Mouse (Mus musculus) stomach, embryonic 15.5 days (tissue): Measurements from ENCODE around the gene Socs1. TPM values are rescaled to one million over a fixed set of nuclear protein-coding genes. Genes with fewer than 3 reads are reported as not detected.

Experiments used
- ATAC-seq: fragments of 200-750 bp; cut with Nextera tagmentation; 2 replicates; pipeline ENCODE4 v1.8.0; 2017; ENCODE audit warnings: low read depth, moderate number of reproducible peaks, moderate TSS enrichment; ENCODE audit not compliant: insufficient read depth, low FRiP score
- H3K27ac ChIP-seq: fragments of 300-500 bp; sonication (generic); 2 replicates; pipeline ENCODE4 v1.5.1; 2015; ENCODE audit warnings: mild to moderate bottlenecking, inconsistent platforms
- H3K27me3 ChIP-seq: fragments of 300-500 bp; sonication (generic); replicated peaks from 2 replicates; pipeline ENCODE4 v1.6.1; 2015; ENCODE audit warnings: inconsistent platforms
- H3K36me3 ChIP-seq: fragments of 300-500 bp; sonication (generic); 2 replicates; pipeline ENCODE4 v1.6.1; 2015; ENCODE audit warnings: inconsistent platforms
- H3K4me1 ChIP-seq: fragments of 300-500 bp; sonication (generic); 2 replicates; pipeline ENCODE4 v1.6.1; 2015; ENCODE audit warnings: inconsistent platforms
- H3K4me2 ChIP-seq: fragments of 300-500 bp; sonication (generic); 2 replicates; pipeline ENCODE4 v1.6.1; 2015; ENCODE audit warnings: mild to moderate bottlenecking, inconsistent platforms
- H3K4me3 ChIP-seq: fragments of 300-500 bp; sonication (generic); replicated peaks from 2 replicates; pipeline ENCODE4 v1.5.1; 2015; ENCODE audit warnings: inconsistent platforms
- H3K9ac ChIP-seq: fragments of 300-500 bp; sonication (generic); 2 replicates; pipeline ENCODE4 v1.6.1; 2015; ENCODE audit warnings: inconsistent platforms
- H3K9me3 ChIP-seq: fragments of 300-500 bp; sonication (generic); 2 replicates; pipeline ENCODE4 v1.6.1; 2016; ENCODE audit warnings: inconsistent platforms
- WGBS: fragments of 180-500 bp; shearing (Covaris S2); methylation state at CpG from one replicate; pipeline ENCODE4 v1.1.7; 2015; 5-methylcytosine and 5-hydroxymethylcytosine counted together
- polyA plus RNA-seq: library from polyadenylated mRNA; unstranded; fragments of >200 nt; fragmentation: Nextera tagmentation; extraction: Ambion mirVana; gene quantifications from 2 replicates; pipeline ENCODE4 v1.2.1, GENCODE M21; 2015

Socs1 gene
- polyA plus RNA-seq, 1 experiment from 2014 or later = 10.2 TPM

DNA sequence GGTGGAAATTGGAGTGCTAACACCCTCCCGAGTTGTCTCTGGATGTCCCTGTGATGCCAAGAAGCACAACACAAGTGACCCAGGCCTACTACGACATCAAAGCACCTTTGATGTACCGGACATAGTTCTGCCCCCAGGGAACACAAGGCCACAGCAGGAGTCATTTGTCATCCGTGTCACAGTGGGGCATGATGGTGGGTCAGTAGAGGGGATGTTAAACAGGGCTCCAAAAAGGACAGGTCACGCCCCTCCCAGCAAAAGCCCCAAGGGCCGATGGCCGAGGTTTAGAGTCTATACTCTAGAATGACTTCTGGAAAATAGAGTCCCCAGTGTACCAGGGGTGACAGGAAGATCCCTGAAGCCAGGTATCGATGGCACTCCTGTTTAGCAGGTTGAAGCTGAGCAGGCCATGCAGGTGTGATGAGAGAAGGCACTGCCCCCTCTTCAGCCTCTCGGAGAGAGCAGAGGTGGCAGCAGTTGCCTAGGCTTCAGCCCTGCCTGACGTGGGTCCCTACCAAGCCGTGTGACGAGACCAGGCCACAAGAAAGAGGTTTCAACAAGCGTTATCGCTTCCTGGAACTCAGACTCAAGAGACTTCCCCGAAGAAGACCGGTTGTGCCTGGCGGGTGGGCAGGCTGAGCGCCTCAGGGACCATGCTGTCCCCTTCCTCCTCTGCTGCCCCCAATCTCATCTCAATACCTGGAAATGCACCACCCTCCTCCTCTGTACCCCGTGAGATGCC, 13.4 kb downstream of the Socs1 start:
- no peak overlapping the region for H3K4me2 ChIP-seq
- no peak overlapping the region; the same call in 1 of the 2 replicates for H3K27ac ChIP-seq
- 66% methylated on average over 19 of the region's 19 CpGs for WGBS
- H3K9ac ChIP-seq = no peak overlapping the region
- no peak overlapping the region for H3K4me3 ChIP-seq
- no peaks in the 10 kb centered on the region for H3K36me3 ChIP-seq
- no peaks in the 10 kb centered on the region for H3K9me3 ChIP-seq
- peaks cover 10% of the 10 kb centered on the region; the same call in 1 of the 2 replicates for H3K4me1 ChIP-seq
- no peak for ATAC-seq
- no peaks in the 10 kb centered on the region for H3K27me3 ChIP-seq

DNA sequence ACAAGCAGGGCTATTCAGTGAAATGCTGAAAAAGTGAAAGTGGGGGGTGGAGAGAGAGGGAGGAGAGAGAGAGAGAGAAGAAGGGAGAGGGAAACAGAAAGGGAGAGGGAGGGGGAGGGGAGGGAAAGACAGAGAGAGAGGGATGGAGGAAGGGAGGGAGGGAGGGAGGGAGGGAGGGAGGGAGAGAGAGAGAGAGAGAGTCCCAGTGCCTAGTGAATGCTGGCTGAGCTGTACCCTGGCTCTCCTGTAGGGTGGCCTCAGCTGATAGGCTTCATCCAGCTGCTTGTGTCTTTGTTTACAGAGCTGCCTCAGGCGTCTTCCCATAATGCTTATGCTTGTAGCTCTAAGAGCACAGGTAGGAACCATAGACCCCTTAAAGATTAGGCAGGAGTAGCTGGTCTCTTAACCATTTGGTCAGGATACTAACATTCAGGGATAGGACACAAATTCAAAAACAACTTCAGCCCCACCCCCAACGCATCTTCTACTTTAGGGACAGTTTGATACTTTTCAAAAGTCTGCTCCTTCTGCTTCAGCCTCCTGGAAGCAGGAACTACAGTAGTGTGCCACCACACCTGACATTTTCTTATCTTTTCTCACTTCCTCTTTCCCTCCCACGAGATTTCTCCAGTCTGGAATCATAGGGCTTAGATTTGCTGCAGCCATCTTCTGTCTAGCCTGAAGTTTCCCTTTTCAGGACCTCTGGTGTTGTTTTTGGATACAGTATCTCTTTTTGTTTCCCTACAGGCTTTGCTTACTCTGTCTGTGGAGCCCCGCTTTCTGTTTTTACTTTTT, 14.6 kb downstream of the Socs1 start:
- peak; percentile 59; the same call in 1 of the 2 replicates for ATAC-seq
- Histone ChIP-seq H3K4me3 (no peak overlapping the region), H3K4me1 (peaks cover 10% of the 10 kb centered on the region; the same call in 1 of the 2 replicates), H3K9ac (no peak overlapping the region), H3K27me3 (no peaks in the 10 kb centered on the region), H3K4me2 (no peak overlapping the region), H3K27ac (peak overlapping the region; percentile 23; the same call in 1 of the 2 replicates), H3K9me3 (no peaks in the 10 kb centered on the region), H3K36me3 (no peaks in the 10 kb centered on the region)
- WGBS = 39% methylated on average over 4 of the region's 4 CpGs

DNA sequence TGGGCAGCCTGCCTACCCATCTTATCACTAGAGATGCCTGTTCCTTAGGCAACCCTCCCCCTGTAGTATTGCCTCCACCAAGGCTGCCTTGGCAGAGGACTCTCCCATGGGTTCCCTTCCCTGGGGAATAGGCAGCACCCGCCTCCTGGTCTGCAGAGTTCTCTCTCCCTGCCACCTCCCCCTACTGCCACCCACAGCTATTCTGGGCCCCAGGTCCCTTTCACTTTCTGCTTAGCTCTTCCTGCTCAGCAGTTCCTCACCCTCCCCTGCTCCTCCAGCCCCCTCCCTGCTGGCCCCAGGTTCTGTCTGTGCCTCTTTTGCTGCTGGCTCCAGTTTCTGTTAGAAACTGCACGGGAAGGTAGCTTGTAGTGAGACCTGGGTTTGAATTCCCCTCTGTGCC, 15.7 kb downstream of the Socs1 start:
- no peaks in the 10 kb centered on the region for H3K36me3 ChIP-seq
- no peak overlapping the region for H3K4me3 ChIP-seq
- WGBS = 56% methylated on average over 2 of the region's 2 CpGs
- H3K9me3 ChIP-seq = no peaks in the 10 kb centered on the region
- no peak overlapping the region for H3K9ac ChIP-seq
- ATAC-seq = no peak
- H3K4me1 ChIP-seq = peaks cover 10% of the 10 kb centered on the region; the same call in 1 of the 2 replicates
- no peaks in the 10 kb centered on the region for H3K27me3 ChIP-seq
- no peak overlapping the region for H3K27ac ChIP-seq
- no peak overlapping the region for H3K4me2 ChIP-seq

DNA sequence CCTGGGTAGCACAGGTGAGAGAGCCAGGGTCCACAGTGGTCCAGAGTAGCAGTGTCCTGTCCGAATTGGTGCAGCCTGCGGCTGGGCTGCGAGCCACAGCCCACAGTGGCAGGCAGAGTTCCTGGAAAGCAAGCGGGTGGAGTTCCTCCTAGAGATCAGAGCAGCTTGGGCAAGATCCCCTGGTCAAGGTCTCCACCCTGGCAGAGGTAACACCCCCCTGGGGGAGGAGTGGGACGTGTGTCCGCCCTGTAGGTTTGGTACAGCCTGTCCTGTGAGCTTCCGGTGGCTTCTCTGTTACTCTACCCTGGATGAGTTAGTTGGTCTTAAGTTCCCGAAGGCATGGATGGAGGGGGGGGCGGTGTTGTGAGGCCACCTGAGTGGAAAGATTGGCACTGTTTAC, 16.5 kb downstream of the Socs1 start:
- no peak for ATAC-seq
- peaks cover 13% of the 10 kb centered on the region for H3K4me1 ChIP-seq
- H3K4me2 ChIP-seq = no peak overlapping the region
- 40% methylated on average over 9 of the region's 9 CpGs for WGBS
- H3K27ac ChIP-seq = no peak overlapping the region
- H3K4me3 ChIP-seq = no peak overlapping the region
- H3K9ac ChIP-seq = no peak overlapping the region
- no peaks in the 10 kb centered on the region for H3K36me3 ChIP-seq
- H3K27me3 ChIP-seq = no peaks in the 10 kb centered on the region
- H3K9me3 ChIP-seq = no peaks in the 10 kb centered on the region

DNA sequence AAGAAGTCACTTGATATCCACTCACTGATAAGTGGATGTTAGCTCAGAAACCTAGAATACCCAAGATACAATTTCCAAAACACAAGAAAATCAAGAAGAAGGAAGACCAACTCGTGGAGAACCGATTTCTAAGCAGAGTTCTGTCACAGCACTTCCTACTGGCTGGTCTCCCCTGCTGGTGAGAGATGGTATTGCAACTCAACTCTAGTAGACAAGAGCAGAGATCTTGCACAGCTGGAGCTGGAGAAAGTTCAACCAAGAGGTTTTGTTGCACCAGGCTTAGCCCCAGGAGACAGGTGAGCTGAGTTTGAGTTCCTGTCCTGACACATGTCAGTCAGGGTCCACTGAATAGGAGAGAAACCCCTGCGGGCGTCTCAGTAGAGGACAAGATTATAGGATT, 18.2 kb downstream of the Socs1 start:
- Histone ChIP-seq H3K9ac (no peak overlapping the region), H3K27ac (no peak overlapping the region), H3K4me3 (no peak overlapping the region), H3K4me2 (no peak overlapping the region), H3K9me3 (no peaks in the 10 kb centered on the region), H3K36me3 (no peaks in the 10 kb centered on the region), H3K27me3 (no peaks in the 10 kb centered on the region), H3K4me1 (peaks cover 16% of the 10 kb centered on the region)
- 47% methylated on average over 4 of the region's 4 CpGs for WGBS
- ATAC-seq = no peak

DNA sequence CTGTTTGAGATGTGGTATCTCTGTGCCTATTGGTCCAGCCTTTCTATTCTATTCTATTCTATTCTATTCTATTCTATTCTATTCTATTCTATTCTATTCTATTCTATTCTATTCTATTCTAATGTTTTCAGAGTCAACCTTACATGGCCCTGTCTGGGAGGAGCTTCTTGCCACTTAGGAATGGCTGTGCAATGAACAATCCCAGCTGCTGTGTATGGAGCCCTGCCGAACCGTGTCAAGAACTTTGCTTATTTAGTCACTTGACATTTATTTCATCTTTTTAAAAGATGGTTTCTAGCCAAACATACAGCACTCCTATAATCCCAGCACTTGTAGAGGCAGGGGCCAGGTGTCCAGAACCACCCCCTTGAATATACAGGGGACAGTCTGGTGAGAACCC, 21.0 kb downstream of the Socs1 start:
- Histone ChIP-seq H3K27ac (no peak overlapping the region), H3K36me3 (no peaks in the 10 kb centered on the region), H3K27me3 (no peaks in the 10 kb centered on the region), H3K9ac (no peak overlapping the region), H3K4me3 (no peak overlapping the region), H3K9me3 (no peaks in the 10 kb centered on the region), H3K4me1 (peaks cover 12% of the 10 kb centered on the region), H3K4me2 (no peak overlapping the region)
- 19% methylated on average over 2 of the region's 2 CpGs for WGBS
- ATAC-seq = no peak

DNA sequence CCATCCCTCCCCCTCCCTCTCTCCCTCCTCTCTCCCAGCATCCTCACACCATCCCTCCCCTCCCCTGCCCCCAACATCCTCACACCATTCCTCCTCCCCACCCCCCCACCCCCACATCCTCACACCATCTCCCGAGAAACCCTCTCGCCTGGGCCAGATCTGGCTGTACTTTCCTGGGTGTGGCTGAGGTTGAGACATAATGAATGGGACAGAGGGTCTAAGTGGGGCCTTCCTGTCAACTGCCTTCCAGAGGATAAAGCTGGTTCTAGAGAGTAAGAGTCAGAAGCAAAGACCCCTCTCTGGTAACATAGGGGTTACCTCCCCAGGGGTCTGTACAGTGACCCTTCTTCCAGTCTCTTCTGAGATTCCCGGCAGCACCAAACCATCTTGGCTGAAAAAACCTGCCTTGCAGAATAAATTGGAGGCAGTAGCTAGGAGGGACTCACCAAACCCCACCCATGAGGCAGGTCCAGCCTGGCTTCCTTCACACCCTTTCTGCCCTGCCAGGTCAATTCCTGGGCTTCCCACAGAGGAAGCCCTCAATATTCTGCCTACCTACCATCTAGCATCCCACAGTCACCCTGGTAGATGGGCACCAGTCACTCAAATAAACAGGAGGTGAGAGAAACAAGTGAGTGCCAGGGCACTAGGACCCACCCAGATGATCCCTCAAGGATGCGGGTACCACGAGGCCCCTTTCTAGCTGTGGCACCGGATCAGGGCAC, 21.6 kb downstream of the Socs1 start:
- Histone ChIP-seq H3K4me1 (peaks cover 9% of the 10 kb centered on the region), H3K9me3 (no peaks in the 10 kb centered on the region), H3K4me2 (no peak overlapping the region), H3K27ac (no peak overlapping the region), H3K27me3 (no peaks in the 10 kb centered on the region), H3K36me3 (no peaks in the 10 kb centered on the region), H3K4me3 (no peak overlapping the region), H3K9ac (no peak overlapping the region)
- 51% methylated on average over 6 of the region's 6 CpGs for WGBS
- ATAC-seq = no peak

DNA sequence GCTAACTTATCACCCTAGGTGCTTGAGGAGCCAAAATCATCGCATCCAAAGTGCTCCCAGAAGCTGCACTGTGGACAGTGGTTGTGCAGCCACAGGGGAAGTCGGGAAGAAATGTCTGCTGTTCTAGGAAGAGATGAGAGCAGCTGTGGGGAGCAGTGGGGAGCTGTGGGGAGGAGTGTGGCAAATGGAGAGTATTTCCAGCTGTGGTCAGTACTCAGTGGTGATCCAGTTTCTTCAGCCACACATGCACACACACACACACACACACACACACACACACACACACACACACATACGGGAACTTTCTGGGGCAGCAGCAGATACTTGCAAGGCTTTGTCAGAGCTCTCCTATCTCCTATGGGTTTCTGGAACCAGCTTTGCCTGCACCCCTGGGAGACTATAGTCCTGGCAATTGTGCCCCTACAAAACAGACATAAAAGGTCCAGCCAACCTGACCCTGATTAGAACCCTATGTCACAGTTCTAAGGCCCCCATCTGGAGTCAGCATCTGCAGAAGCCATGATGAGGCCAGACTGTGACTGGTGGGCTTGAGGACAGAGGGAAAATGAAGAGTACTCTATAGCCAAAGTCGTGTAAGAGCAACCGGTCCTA, 22.7 kb downstream of the Socs1 start:
- 61% methylated on average over 5 of the region's 5 CpGs for WGBS
- no peaks in the 10 kb centered on the region for H3K36me3 ChIP-seq

DNA sequence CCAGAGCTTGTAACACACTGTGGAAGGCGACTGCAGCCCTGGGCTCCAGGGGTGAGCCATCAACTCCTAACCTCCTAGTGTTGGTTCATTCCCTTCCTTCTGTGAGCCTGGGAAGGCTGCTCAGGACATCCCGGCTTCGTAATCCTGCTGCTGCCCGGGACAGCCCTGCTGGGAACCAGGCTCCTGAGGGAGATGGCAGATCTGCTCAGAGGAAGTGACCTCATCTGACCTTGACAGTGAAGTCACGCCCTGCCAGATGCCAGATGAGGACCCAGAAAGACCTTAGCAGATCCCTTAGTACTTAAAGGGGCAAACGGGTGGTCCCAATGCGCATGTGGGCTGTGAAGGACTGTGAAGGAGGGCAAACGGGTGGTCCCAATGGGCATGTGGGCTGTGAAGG, 24.2 kb downstream of the Socs1 start:
- Histone ChIP-seq H3K36me3 (no peaks in the 10 kb centered on the region), H3K27me3 (no peaks in the 10 kb centered on the region), H3K9ac (no peak overlapping the region), H3K4me3 (no peak overlapping the region), H3K27ac (no peak overlapping the region), H3K4me1 (peaks cover 9% of the 10 kb centered on the region), H3K4me2 (no peak overlapping the region), H3K9me3 (no peaks in the 10 kb centered on the region)
- WGBS = 73% methylated on average over 8 of the region's 8 CpGs
- ATAC-seq = no peak

More for the DNA sequence above, 22.7 kb downstream of the Socs1 start:
- no peak for ATAC-seq
- Histone ChIP-seq H3K27me3 (no peaks in the 10 kb centered on the region), H3K9me3 (no peaks in the 10 kb centered on the region), H3K4me2 (no peak overlapping the region), H3K4me1 (peaks cover 9% of the 10 kb centered on the region), H3K9ac (no peak overlapping the region), H3K4me3 (no peak overlapping the region), H3K27ac (no peak overlapping the region)

DNA sequence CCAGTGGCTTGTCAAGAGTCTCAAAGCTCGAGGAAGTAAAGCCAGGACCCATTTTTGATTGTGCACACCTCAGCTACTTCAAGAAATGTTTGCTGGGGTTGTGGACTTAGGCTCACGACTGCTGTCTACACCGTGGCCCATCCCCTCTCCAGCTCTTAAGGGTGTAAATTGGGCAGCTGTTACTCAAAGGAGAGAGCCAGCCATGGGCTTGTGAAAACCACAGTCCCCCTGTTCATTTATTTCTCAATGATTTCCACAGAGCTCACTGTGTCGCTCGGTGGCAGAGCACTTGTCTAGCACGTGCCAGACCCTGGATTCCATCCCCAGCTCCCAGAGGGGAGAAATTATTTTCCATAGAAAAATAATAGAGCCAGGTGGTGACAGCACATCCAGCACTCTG, 29.2 kb downstream of the Socs1 start:
- no peaks in the 10 kb centered on the region for H3K27me3 ChIP-seq
- no peak overlapping the region for H3K27ac ChIP-seq
- 0 out of 2 replicates have a peak, but pooled peaks cover 2% of the 10 kb centered on the region for H3K4me1 ChIP-seq
- no peaks in the 10 kb centered on the region for H3K9me3 ChIP-seq
- H3K36me3 ChIP-seq = no peaks in the 10 kb centered on the region
- no peak for ATAC-seq
- H3K9ac ChIP-seq = no peak overlapping the region
- H3K4me3 ChIP-seq = no peak overlapping the region
- H3K4me2 ChIP-seq = no peak overlapping the region
- WGBS = 56% methylated on average over 6 of the region's 6 CpGs

DNA sequence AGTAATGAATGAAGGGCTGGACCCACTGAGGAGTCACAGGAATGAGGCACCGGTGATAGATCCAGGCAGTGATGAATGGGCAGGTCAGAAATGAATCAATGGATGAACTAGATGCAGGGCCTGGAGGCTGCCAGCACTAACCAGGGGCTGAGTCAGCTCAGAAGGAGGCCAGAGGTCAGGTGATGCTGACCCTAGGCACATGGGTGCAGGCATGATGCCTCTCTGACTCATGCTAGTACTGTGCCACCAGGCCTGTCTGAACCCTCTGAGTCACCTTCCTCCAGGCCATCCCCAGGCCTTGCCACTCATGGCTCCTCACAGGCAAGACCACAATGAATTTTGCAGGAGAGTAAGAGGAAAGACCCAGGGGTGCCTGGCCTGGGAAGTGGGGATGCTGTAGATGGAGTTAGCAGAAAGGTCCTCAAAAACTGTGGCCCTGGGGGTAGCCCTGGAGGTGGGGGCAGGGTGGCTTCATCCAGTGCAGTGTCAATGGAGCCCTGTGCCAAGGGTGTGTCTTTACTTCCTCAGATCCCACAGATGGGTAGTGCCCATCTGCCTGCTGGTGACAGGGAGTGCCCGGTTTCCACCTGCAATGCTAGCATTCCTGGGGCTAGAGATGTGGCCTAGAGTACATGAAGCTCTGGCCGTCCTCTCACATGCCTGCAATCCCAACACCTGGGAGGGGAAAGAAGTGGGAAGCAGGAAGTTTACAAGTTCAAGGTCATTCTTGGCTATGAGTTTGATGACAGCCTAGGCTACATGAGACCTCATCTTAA, 30.6 kb downstream of the Socs1 start:
- Histone ChIP-seq H3K36me3 (no peaks in the 10 kb centered on the region), H3K4me3 (no peak overlapping the region), H3K4me1 (peaks cover 6% of the 10 kb centered on the region; the same call in 1 of the 2 replicates), H3K27ac (no peak overlapping the region), H3K4me2 (no peak overlapping the region), H3K9me3 (no peaks in the 10 kb centered on the region), H3K27me3 (no peaks in the 10 kb centered on the region), H3K9ac (no peak overlapping the region)
- WGBS = 90% methylated on average over 3 of the region's 3 CpGs
- no peak for ATAC-seq
